Mouse (Mus musculus): Measurements from ENCODE around the gene 2310034G01Rik.

2310034G01Rik gene

GRCm38 (mm10) chr19:46330696-46331095 lies 19.4 kb downstream of the 2310034G01Rik start:
- in situ Hi-C loops (cut with MboI; ENCODE audit: unreplicated experiment in 2 of 2): loop anchor here in 1 of 2 experiments (10.0 kb wide), 1 partner anchor 114 kb away; no protein-coding TSS in a partner anchor

- in situ Hi-C loops (cut with MboI; ENCODE audit: unreplicated experiment in 2 of 2): loop anchor here in 1 of 2 experiments (10.0 kb wide), 1 partner anchor 115 kb away; no protein-coding TSS in a partner anchor
Observed at GRCm38 (mm10) chr19:46329951-46330350, 20.2 kb downstream of the 2310034G01Rik start.

GRCm38 (mm10) chr19:46329031-46329641 lies 21.0 kb downstream of the 2310034G01Rik start:
- in situ Hi-C loops (cut with MboI; ENCODE audit: unreplicated experiment in 2 of 2): no loop called here

GRCm38 (mm10) chr19:46328081-46329030 lies 21.7 kb downstream of the 2310034G01Rik start, which contains the start of gene Fbxl15:
Fbxl15 (plus strand) TSS chr19:46328184.
- in situ Hi-C loops (cut with MboI; ENCODE audit: unreplicated experiment in 2 of 2): no loop called here

- in situ Hi-C loops (cut with MboI; ENCODE audit: unreplicated experiment in 2 of 2): no loop called here
Observed at GRCm38 (mm10) chr19:46327531-46328064, 22.5 kb downstream of the 2310034G01Rik start.

- in situ Hi-C loops (cut with MboI; ENCODE audit: unreplicated experiment in 2 of 2): no loop called here
Observed at GRCm38 (mm10) chr19:46326756-46327305, 23.3 kb downstream of the 2310034G01Rik start, which contains the start of gene Psd. Psd (minus strand) TSS chr19:46327156.

GRCm38 (mm10) chr19:46326019-46326755 lies 23.9 kb downstream of the 2310034G01Rik start:
- in situ Hi-C loops (cut with MboI; ENCODE audit: unreplicated experiment in 2 of 2): no loop called here

- in situ Hi-C loops (cut with MboI; ENCODE audit: unreplicated experiment in 2 of 2): no loop called here
Observed at GRCm38 (mm10) chr19:46324918-46325317, 25.2 kb downstream of the 2310034G01Rik start.

GRCm38 (mm10) chr19:46324366-46324765 lies 25.7 kb downstream of the 2310034G01Rik start:
- in situ Hi-C loops (cut with MboI; ENCODE audit: unreplicated experiment in 2 of 2): no loop called here

GRCm38 (mm10) chr19:46323716-46324115 lies 26.4 kb downstream of the 2310034G01Rik start:
- in situ Hi-C loops (cut with MboI; ENCODE audit: unreplicated experiment in 2 of 2): no loop called here

GRCm38 (mm10) chr19:46322996-46323572 lies 27.0 kb downstream of the 2310034G01Rik start:
- in situ Hi-C loops (cut with MboI; ENCODE audit: unreplicated experiment in 2 of 2): no loop called here

- in situ Hi-C loops (cut with MboI; ENCODE audit: unreplicated experiment in 2 of 2): no loop called here
Observed at GRCm38 (mm10) chr19:46322144-46322995, 27.7 kb downstream of the 2310034G01Rik start.

- in situ Hi-C loops (cut with MboI; ENCODE audit: unreplicated experiment in 2 of 2): no loop called here
Observed at GRCm38 (mm10) chr19:46321101-46321943, 28.8 kb downstream of the 2310034G01Rik start.

GRCm38 (mm10) chr19:46320076-46320785 lies 29.9 kb downstream of the 2310034G01Rik start:
- in situ Hi-C loops (cut with MboI; ENCODE audit: unreplicated experiment in 2 of 2): no loop called here

GRCm38 (mm10) chr19:46318586-46319378 lies 31.3 kb downstream of the 2310034G01Rik start:
- in situ Hi-C loops (cut with MboI; ENCODE audit: unreplicated experiment in 2 of 2): no loop called here

- in situ Hi-C loops (cut with MboI; ENCODE audit: unreplicated experiment in 2 of 2): no loop called here
Observed at GRCm38 (mm10) chr19:46318031-46318471, 32.1 kb downstream of the 2310034G01Rik start.

GRCm38 (mm10) chr19:46317546-46317885 lies 32.6 kb downstream of the 2310034G01Rik start:
- in situ Hi-C loops (cut with MboI; ENCODE audit: unreplicated experiment in 2 of 2): no loop called here

All from v-Abl transformed pro-B cells (cell line).